ENCODE assay signal across 8 mouse cellular contexts in genomic region chr9:62812216-62813049, GRCm38 (mm10). TPM values are rescaled to one million over a fixed set of nuclear protein-coding genes. Genes with fewer than 3 reads are reported as not detected.
DNase-seq lines count a peak whose midpoint lies in the region; ATAC-seq and TF ChIP-seq lines count a peak whose summit lies in the region.

No protein-coding gene starts in this region.

- DNase-seq in embryo, embryonic 10.5 days (ENCODE audit: low spot score), result peak; percentile 66
- DNase-seq in embryo, embryonic 11 days, result no peak
- DNase-seq in testis, postnatal 14 days (ENCODE audit: low spot score), result no peak
- DNase-seq in thymus, postnatal 25 days, result no peak
- DNase-seq in frontal cortex, postnatal 25 days (ENCODE audit: low spot score in 2 of 2), result no peak

- no peak for ATAC-seq in intestine, embryonic 16.5 days
- 0 out of 2 replicates have a peak, but pooled peaks have one; percentile 33 for ATAC-seq in neural tube, embryonic 15.5 days (ENCODE audit: low FRiP score)

- TF ChIP-seq POLR2A in testis, adult 2 months (IDR thresholded peaks at IDR 0.05; ENCODE audit: control insufficient read depth, low read depth, low read length), result no peak

- H3K4me1 ChIP-seq in testis, adult 2 months (ENCODE audit: control insufficient read depth, insufficient read depth, low read length), result peaks cover 7% of the 10 kb centered on the region
- H3K4me1 ChIP-seq in intestine, embryonic 16.5 days (ENCODE audit: control insufficient read depth, insufficient read depth, low read length), result peaks cover 16% of the 10 kb centered on the region
- H3K4me1 ChIP-seq in neural tube, embryonic 15.5 days, result peaks cover 34% of the 10 kb centered on the region

- peak overlapping the region; percentile 96 for H3K9ac ChIP-seq in intestine, embryonic 16.5 days (ENCODE audit: low read depth, low read length)
- H3K9ac ChIP-seq in neural tube, embryonic 15.5 days (replicated peaks), result peak overlapping the region; percentile 98

- peak overlapping the region; percentile 78 for H3K27ac ChIP-seq in testis, adult 2 months (ENCODE audit: control insufficient read depth, insufficient read depth, low read depth, low read length)
- peak overlapping the region; percentile 96 for H3K27ac ChIP-seq in intestine, embryonic 16.5 days (ENCODE audit: low read length)
- H3K27ac ChIP-seq in neural tube, embryonic 15.5 days (replicated peaks), result peak overlapping the region; percentile 99

- no peak for TF ChIP-seq CTCF in testis, adult 2 months (IDR thresholded peaks at IDR 0.05; ENCODE audit: control insufficient read depth, insufficient read depth, insufficient replicate concordance, low read depth, low read length)

- H3K4me3 ChIP-seq in testis, adult 2 months (ENCODE audit: control insufficient read depth, low read depth, low read length), result peak overlapping the region; percentile 95
- peak overlapping the region; percentile 99 for H3K4me3 ChIP-seq in intestine, embryonic 16.5 days (ENCODE audit: low read length)
- H3K4me3 ChIP-seq in neural tube, embryonic 15.5 days (replicated peaks), result peak overlapping the region; percentile 97

- 13% methylated on average over 14 of the region's 14 CpGs for WGBS in intestine, embryonic 16.5 days
- WGBS in neural tube, embryonic 15.5 days, result 15% methylated on average over 14 of the region's 14 CpGs

- H3K4me2 ChIP-seq in intestine, embryonic 16.5 days (ENCODE audit: low read depth, low read length), result peak overlapping the region; percentile 84
- peak overlapping the region; percentile 82 for H3K4me2 ChIP-seq in neural tube, embryonic 15.5 days

- H3K27me3 ChIP-seq in testis, adult 2 months (ENCODE audit: control insufficient read depth, insufficient read depth, low read length), result no peaks in the 10 kb centered on the region
- H3K27me3 ChIP-seq in intestine, embryonic 16.5 days (replicated peaks; ENCODE audit: control insufficient read depth, insufficient read depth, low read length), result no peaks in the 10 kb centered on the region
- no peaks in the 10 kb centered on the region for H3K27me3 ChIP-seq in neural tube, embryonic 15.5 days (replicated peaks)

- no peaks in the 10 kb centered on the region for H3K36me3 ChIP-seq in testis, adult 2 months (ENCODE audit: control insufficient read depth, insufficient read depth, low read length)
- H3K36me3 ChIP-seq in intestine, embryonic 16.5 days (ENCODE audit: control insufficient read depth, insufficient read depth, low read length), result no peaks in the 10 kb centered on the region
- no peaks in the 10 kb centered on the region for H3K36me3 ChIP-seq in neural tube, embryonic 15.5 days

- H3K9me3 ChIP-seq in intestine, embryonic 16.5 days (ENCODE audit: control insufficient read depth, low read length), result no peaks in the 10 kb centered on the region
- H3K9me3 ChIP-seq in neural tube, embryonic 15.5 days (replicated peaks), result no peaks in the 10 kb centered on the region

RNA-seq across cellular contexts. Expression of gene Fem1b, which starts 0.7 kb away (rescaled TPM):
- 74.0 and 75.6 TPM in 2 replicates for polyA plus RNA-seq in testis, adult 2 months (2012; rRNA removed)
- 12.2 and 12.5 TPM in 2 replicates for polyA plus RNA-seq in intestine, embryonic 16.5 days (2015; fragmentation: Nextera tagmentation; extraction: Ambion mirVana)
- polyA plus RNA-seq in neural tube, embryonic 15.5 days (2015; fragmentation: Nextera tagmentation; extraction: Ambion mirVana), result 39.8 and 45.4 TPM in 2 replicates

RNA-seq across cellular contexts. Expression of gene Cln6, which starts 26.2 kb away (rescaled TPM):
- polyA plus RNA-seq in testis, adult 2 months (2012; rRNA removed), result 105 and 109 TPM in 2 replicates
- polyA plus RNA-seq in intestine, embryonic 16.5 days (2015; fragmentation: Nextera tagmentation; extraction: Ambion mirVana), result 34.9 and 40.2 TPM in 2 replicates
- 5.7 and 10.5 TPM in 2 replicates for polyA plus RNA-seq in neural tube, embryonic 15.5 days (2015; fragmentation: Nextera tagmentation; extraction: Ambion mirVana)

RNA-seq across cellular contexts. Expression of gene Calml4, which starts 45.4 kb away (rescaled TPM):
- 5.2 and 5.6 TPM in 2 replicates for polyA plus RNA-seq in testis, adult 2 months (2012; rRNA removed)
- 286 and 319 TPM in 2 replicates for polyA plus RNA-seq in intestine, embryonic 16.5 days (2015; fragmentation: Nextera tagmentation; extraction: Ambion mirVana)
- 7.1 and 21.3 TPM in 2 replicates for polyA plus RNA-seq in neural tube, embryonic 15.5 days (2015; fragmentation: Nextera tagmentation; extraction: Ambion mirVana)

Comparison
In these comparisons a context has a peak if more than half of its experiments do, and no peak if none do; other contexts are left out.
1. RNA of gene Calml4, which starts 45.4 kb away (polyA plus RNA-seq): 286 to 319 TPM in intestine, embryonic 16.5 days; 7.1 to 21.3 TPM in neural tube, embryonic 15.5 days and 5.2 to 5.6 TPM in testis, adult 2 months; every median in the first group is over 10 times any median in the second.
2. Peak in every context shown above with its lines, with median percentiles within 50 percentile points of each other: H3K27ac ChIP-seq and H3K4me3 ChIP-seq.